Mouse (Mus musculus): Measurements from ENCODE around the gene Oxt.

DNA sequence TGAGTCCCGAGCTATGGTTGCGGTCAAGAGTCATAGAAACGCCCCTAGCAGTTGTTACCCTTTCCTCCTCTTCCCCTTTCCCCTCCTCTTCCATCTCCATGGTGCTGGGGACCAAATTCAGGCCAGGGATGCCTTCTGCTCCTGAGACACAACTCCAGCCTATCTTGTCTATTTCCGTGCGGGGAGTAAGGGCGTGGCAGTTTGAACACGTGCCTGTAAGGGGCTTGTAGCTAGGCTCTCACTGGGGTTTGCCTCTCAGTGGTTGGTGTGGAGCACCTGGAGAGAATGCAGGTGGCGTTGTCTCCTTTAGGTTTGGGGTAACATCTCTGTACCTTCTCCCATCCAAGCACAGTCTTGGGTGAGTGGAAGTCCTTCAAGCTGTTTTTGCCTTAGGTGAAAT lies 3.8 kb downstream of the Oxt start:
- TF ChIP-seq CTCF (IDR thresholded peaks at IDR 0.05; ENCODE audit: borderline replicate concordance, insufficient read depth, low read depth, low read length) (no peak), POLR2A (IDR thresholded peaks at IDR 0.05; ENCODE audit: borderline replicate concordance, insufficient read depth, low read length) (no peak)
